Mouse (Mus musculus) central nervous system, embryonic 11.5 days (tissue): Measurements from ENCODE around the gene Areg. TPM values are rescaled to one million over a fixed set of nuclear protein-coding genes. Genes with fewer than 3 reads are reported as not detected.

Experiments used
- polyA plus RNA-seq: library from polyadenylated mRNA; depleted of rRNA; stranded (reverse); fragments of >200 nt; gene quantifications from 2 replicates; pipeline ENCODE4 v1.2.3, GENCODE M21; 2012; rRNA removed

The Areg gene
- polyA plus RNA-seq, result 0.05 TPM in 1 of 2 replicates, not detected in the other

GRCm38 (mm10) chr5:91139446-91139873 lies at the start of gene Areg:
Areg (plus strand) TSS chr5:91139599.

Other genes starting within 250 kb of the Areg start
- 0.07 and 0.22 TPM in 2 replicates for gene Cxcl1, start 248.4 kb upstream of the Areg start, polyA plus RNA-seq
- not detected in 2 replicates for gene Cxcl2, start 235.7 kb upstream of the Areg start, polyA plus RNA-seq
- 32.9 and 63.3 TPM in 2 replicates for gene Mthfd2l, start 208.5 kb upstream of the Areg start, polyA plus RNA-seq
- 0.18 and 0.27 TPM in 2 replicates for gene Epgn, start 112.1 kb upstream of the Areg start, polyA plus RNA-seq
- gene Ereg, start 65.0 kb upstream of the Areg start, polyA plus RNA-seq, result 0.10 TPM in 1 of 2 replicates, not detected in the other